ENCODE assay signal across 8 mouse cellular contexts in the genomic region with DNA sequence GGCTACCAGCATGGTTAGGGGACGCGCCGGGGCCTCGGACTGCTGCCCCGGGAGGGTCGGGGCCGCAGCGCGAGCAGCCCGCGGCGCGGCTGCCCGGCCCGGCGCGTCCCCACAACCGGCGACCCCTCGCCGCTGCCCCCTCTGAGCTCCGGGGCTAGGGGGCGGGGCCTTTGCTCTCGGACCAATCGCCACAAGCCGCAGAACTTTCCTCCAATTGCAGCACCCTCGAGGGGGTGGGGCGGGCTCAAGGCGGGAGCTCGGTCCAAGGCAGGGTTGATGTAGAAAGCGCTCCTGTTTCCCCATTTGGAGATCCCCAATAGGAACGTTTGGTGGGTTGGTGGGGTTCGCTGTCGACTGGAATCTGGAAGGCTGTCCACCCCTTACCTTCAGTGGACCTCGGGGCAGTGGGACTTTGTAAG. TPM values are rescaled to one million over a fixed set of nuclear protein-coding genes. Genes with fewer than 3 reads are reported as not detected.
DNase-seq lines count a peak whose midpoint lies in the region; ATAC-seq and TF ChIP-seq lines count a peak whose summit lies in the region.

Metrn (minus strand) TSS at position 186 of the 419 bp plus-strand sequence.

- H3K9me3 ChIP-seq in intestine, embryonic 15.5 days = no peaks in the 10 kb centered on the region
- no peaks in the 10 kb centered on the region for H3K9me3 ChIP-seq in limb, embryonic 10.5 days (replicated peaks)
- no peaks in the 10 kb centered on the region for H3K9me3 ChIP-seq in midbrain, embryonic 11.5 days (ENCODE audit: control insufficient read depth, low read length)

- H3K36me3 ChIP-seq in intestine, embryonic 15.5 days = no peaks in the 10 kb centered on the region; the same call in 1 of the 2 replicates
- H3K36me3 ChIP-seq in limb, embryonic 10.5 days = peaks cover 27% of the 10 kb centered on the region
- no peaks in the 10 kb centered on the region for H3K36me3 ChIP-seq in midbrain, embryonic 11.5 days (ENCODE audit: control insufficient read depth, insufficient read depth, low read length)
- no peaks in the 10 kb centered on the region for H3K36me3 ChIP-seq in small intestine, adult 2 months (ENCODE audit: control insufficient read depth, insufficient read depth, low read length)

- H3K4me1 ChIP-seq in intestine, embryonic 15.5 days (replicated peaks) = peaks cover 37% of the 10 kb centered on the region
- H3K4me1 ChIP-seq in limb, embryonic 10.5 days = peaks cover 55% of the 10 kb centered on the region
- peaks cover 45% of the 10 kb centered on the region for H3K4me1 ChIP-seq in midbrain, embryonic 11.5 days (ENCODE audit: control insufficient read depth, insufficient read depth, low read length)
- peaks cover 13% of the 10 kb centered on the region for H3K4me1 ChIP-seq in small intestine, adult 2 months (ENCODE audit: control insufficient read depth, insufficient read depth, insufficient read length, low read length)

- peak within 1 kb of the TSS; percentile 78 for H3K9ac ChIP-seq in intestine, embryonic 15.5 days
- peak within 1 kb of the TSS; percentile 87 for H3K9ac ChIP-seq in midbrain, embryonic 11.5 days (ENCODE audit: low read length)

- peak within 1 kb of the TSS; percentile 91 for H3K4me3 ChIP-seq in intestine, embryonic 15.5 days (replicated peaks)
- H3K4me3 ChIP-seq in limb, embryonic 10.5 days = peak within 1 kb of the TSS; percentile 87
- H3K4me3 ChIP-seq in midbrain, embryonic 11.5 days (ENCODE audit: low read depth, low read length) = peak within 1 kb of the TSS; percentile 89
- peak within 1 kb of the TSS; percentile 69 for H3K4me3 ChIP-seq in small intestine, adult 2 months (ENCODE audit: low read depth, low read length)

- H3K27me3 ChIP-seq in intestine, embryonic 15.5 days (replicated peaks) = 0 out of 2 replicates have a peak, but pooled peaks cover 5% of the 10 kb centered on the region
- H3K27me3 ChIP-seq in limb, embryonic 10.5 days (ENCODE audit: low read depth, poor library complexity, severe bottlenecking) = peaks cover 8% of the 10 kb centered on the region
- H3K27me3 ChIP-seq in midbrain, embryonic 11.5 days (ENCODE audit: control insufficient read depth, insufficient read depth, low read length) = no peaks in the 10 kb centered on the region
- H3K27me3 ChIP-seq in small intestine, adult 2 months (ENCODE audit: control insufficient read depth, insufficient read depth, low read length) = no peaks in the 10 kb centered on the region

- WGBS in intestine, embryonic 15.5 days = under 1% methylated on average over 35 of the region's 35 CpGs
- WGBS in limb, embryonic 10.5 days = under 1% methylated on average over 35 of the region's 35 CpGs
- WGBS in midbrain, embryonic 11.5 days = under 1% methylated on average over 34 of the region's 35 CpGs
- under 1% methylated on average over 35 of the region's 35 CpGs for WGBS in small intestine, adult 2 months

- peak within 1 kb of the TSS; percentile 56 for H3K27ac ChIP-seq in intestine, embryonic 15.5 days
- H3K27ac ChIP-seq in limb, embryonic 10.5 days = peak within 1 kb of the TSS; percentile 91
- H3K27ac ChIP-seq in midbrain, embryonic 11.5 days (ENCODE audit: low read depth, low read length) = peak within 1 kb of the TSS; percentile 75
- no peak within 1 kb of the TSS for H3K27ac ChIP-seq in small intestine, adult 2 months (ENCODE audit: insufficient read depth, low read depth, low read length)

- peak; percentile 88 for ATAC-seq in intestine, embryonic 15.5 days
- peak; percentile 76 for ATAC-seq in midbrain, embryonic 11.5 days (ENCODE audit: low FRiP score)

- no peak for TF ChIP-seq POLR2A in small intestine, adult 2 months (IDR thresholded peaks at IDR 0.05; ENCODE audit: low read depth, low read length)

- peak; percentile 70 for DNase-seq in cerebellum, adult 11-12 months
- DNase-seq in cerebellum, adult 9-10 months = no peak
- peak; percentile 97 for DNase-seq in embryo, embryonic 11 days
- peak; percentile 84 to 90 for DNase-seq in gastrocnemius, postnatal 4 days (ENCODE audit: low spot score in 2 of 2)
- DNase-seq in limb, embryonic 10.5 days (ENCODE audit: low spot score) = peak; percentile 93
- peak; percentile 96 for DNase-seq in midbrain, embryonic 11.5 days (ENCODE audit: low spot score, missing footprints)

- TF ChIP-seq CTCF in small intestine, adult 2 months (IDR thresholded peaks at IDR 0.05; ENCODE audit: extremely low read depth, insufficient read length, insufficient replicate concordance, low read depth, low read length) = no peak

- H3K4me2 ChIP-seq in intestine, embryonic 15.5 days (replicated peaks) = peak within 1 kb of the TSS; percentile 96
- peak within 1 kb of the TSS; percentile 98 for H3K4me2 ChIP-seq in midbrain, embryonic 11.5 days

RNA-seq across cellular contexts. Expression of gene Metrn, which starts in this region (rescaled TPM):
- 10 to 100 TPM; 46.3 to 51.6 TPM for total RNA-seq in gastrocnemius, postnatal 4 days (2021)
- 41.9 and 45.6 TPM in 2 replicates for polyA plus RNA-seq in intestine, embryonic 15.5 days (2015; fragmentation: Nextera tagmentation; extraction: Ambion mirVana)
- polyA plus RNA-seq in limb, embryonic 10.5 days (2016; fragmentation: Nextera tagmentation; extraction: Ambion mirVana) = 87.5 and 112 TPM in 2 replicates
- polyA plus RNA-seq in midbrain, embryonic 11.5 days (2014; fragmentation: Nextera tagmentation; extraction: Ambion mirVana) = 21.3 and 32.1 TPM in 2 replicates
- polyA plus RNA-seq in small intestine, adult 2 months (2012; rRNA removed) = 28.2 and 31.9 TPM in 2 replicates
